Mouse (Mus musculus) urinary bladder, postnatal 14 days (tissue): ENCODE results near the gene Car5a.
A peak's percentile ranks its signal among the peaks of the same experiment; 100 is the strongest.

ENCODE experiments used
- DNase-seq: peaks from one replicate; pipeline ENCODE4 v3.0.0; 2021; ENCODE audit warnings: low spot score

Car5a gene

GRCm38 (mm10) chr8:121934923-121935322 lies 9.8 kb downstream of the Car5a start:
- DNase-seq, result no peak

- DNase-seq, result peak; percentile 50
These were observed 10.2 kb downstream of the Car5a start for GRCm38 (mm10) chr8:121934506-121934905.

GRCm38 (mm10) chr8:121932668-121933520 lies 11.8 kb downstream of the Car5a start:
- no peak for DNase-seq

- peak; percentile 52 for DNase-seq
These were observed 12.6 kb downstream of the Car5a start for GRCm38 (mm10) chr8:121932026-121932667.

- DNase-seq, result no peak
These were observed 13.1 kb downstream of the Car5a start for GRCm38 (mm10) chr8:121931571-121931970.

- no peak for DNase-seq
These were observed 14.7 kb downstream of the Car5a start for GRCm38 (mm10) chr8:121930047-121930446.

GRCm38 (mm10) chr8:121927316-121927715 lies 17.4 kb downstream of the Car5a start:
- DNase-seq, result peak; percentile 70

- DNase-seq, result no peak
These were observed 18.4 kb downstream of the Car5a start for GRCm38 (mm10) chr8:121926266-121926665.

- peak; percentile 79 for DNase-seq
These were observed 19.1 kb downstream of the Car5a start for GRCm38 (mm10) chr8:121925624-121926023.

GRCm38 (mm10) chr8:121924681-121925080 lies 20.0 kb downstream of the Car5a start:
- DNase-seq, result no peak

- DNase-seq, result peak; percentile 51
These were observed 22.6 kb downstream of the Car5a start for GRCm38 (mm10) chr8:121922101-121922500.

GRCm38 (mm10) chr8:121921582-121921981 lies 23.1 kb downstream of the Car5a start:
- no peak for DNase-seq

GRCm38 (mm10) chr8:121919731-121920130 lies 25.0 kb downstream of the Car5a start:
- no peak for DNase-seq

GRCm38 (mm10) chr8:121919158-121919557 lies 25.5 kb downstream of the Car5a start:
- no peak for DNase-seq

- DNase-seq, result no peak
These were observed 31.3 kb downstream of the Car5a start for GRCm38 (mm10) chr8:121913378-121913777.

GRCm38 (mm10) chr8:121912831-121913230 lies 31.9 kb downstream of the Car5a start:
- DNase-seq, result no peak

- DNase-seq, result no peak
These were observed 32.7 kb downstream of the Car5a start for GRCm38 (mm10) chr8:121911987-121912386.

GRCm38 (mm10) chr8:121911400-121911799 lies 33.3 kb downstream of the Car5a start:
- DNase-seq, result no peak

- peak; percentile 73 for DNase-seq
These were observed 35.0 kb downstream of the Car5a start for GRCm38 (mm10) chr8:121909663-121910062.

- DNase-seq, result no peak
These were observed 35.6 kb downstream of the Car5a start for GRCm38 (mm10) chr8:121909148-121909541.

GRCm38 (mm10) chr8:121908378-121909147 lies 36.1 kb downstream of the Car5a start:
- DNase-seq, result no peak

GRCm38 (mm10) chr8:121907587-121908248 lies 37.0 kb downstream of the Car5a start, which contains the start of gene Slc7a5:
Gene Slc7a5 (minus strand): TSS chr8:121907694.
- peak; percentile 98 for DNase-seq
